Mouse (Mus musculus) spleen, adult 2 months (tissue): ENCODE data around the gene Svopl. TPM values are rescaled to one million over a fixed set of nuclear protein-coding genes. Genes with fewer than 3 reads are reported as not detected.

Source experiments
- DNase-seq, 2 experiments: peaks; one replicate each; pipeline versions ENCODE4 v3.0.0 to v3.0.0-alpha.2; 2012 to 2021; ENCODE audit warnings: low spot score in 2 of 2, low read depth in 1 of 2
- H3K27ac ChIP-seq: fragments of 200-500 bp; 2 replicates; pipeline ENCODE4 v1.5.1; 2012; ENCODE audit warnings: low read length, inconsistent platforms; ENCODE audit not compliant: insufficient read depth
- H3K27me3 ChIP-seq: fragments of 200-500 bp; 2 replicates; pipeline ENCODE4 v1.6.1; 2012; ENCODE audit warnings: mild to moderate bottlenecking, moderate library complexity, low read length, inconsistent platforms; ENCODE audit not compliant: control insufficient read depth, insufficient read depth
- H3K36me3 ChIP-seq: fragments of 200-500 bp; 2 replicates; pipeline ENCODE4 v1.6.1; 2012; ENCODE audit warnings: mild to moderate bottlenecking, low read length, inconsistent platforms; ENCODE audit not compliant: control insufficient read depth, insufficient read depth
- H3K4me1 ChIP-seq: fragments of 200-500 bp; 2 replicates; pipeline ENCODE4 v1.6.1; 2011; ENCODE audit warnings: inconsistent platforms; ENCODE audit not compliant: control insufficient read depth, insufficient read depth, insufficient read length
- H3K4me3 ChIP-seq: fragments of 200-500 bp; 2 replicates; pipeline ENCODE4 v1.5.1; 2011; ENCODE audit warnings: mild to moderate bottlenecking, inconsistent platforms; ENCODE audit not compliant: insufficient read depth, insufficient read length; ENCODE audit errors: extremely low read depth
- CTCF ChIP-seq: fragments of 200-500 bp; IDR thresholded peaks from 2 replicates; pipeline ENCODE4 v1.5.1; 2011; ENCODE audit warnings: mild to moderate bottlenecking, inconsistent platforms; ENCODE audit not compliant: insufficient read depth, insufficient read length, insufficient replicate concordance; ENCODE audit errors: extremely low read depth
- POLR2A ChIP-seq: fragments of 200-500 bp; IDR thresholded peaks from 2 replicates; pipeline ENCODE4 v1.6.1; 2011; ENCODE audit warnings: low read depth, low read length, inconsistent platforms
- WGBS: fragments of 180-500 bp; shearing (Covaris S2); methylation state at CpG from one replicate; pipeline ENCODE4 v1.1.7; 2018; 5-methylcytosine and 5-hydroxymethylcytosine counted together
- polyA plus RNA-seq: library from polyadenylated mRNA; depleted of rRNA; stranded (reverse); fragments of >200 nt; gene quantifications from 2 replicates; pipeline ENCODE4 v1.2.3, GENCODE M21; 2012; rRNA removed

Svopl gene
- polyA plus RNA-seq = 0.06 TPM in 1 of 2 replicates, not detected in the other

DNA sequence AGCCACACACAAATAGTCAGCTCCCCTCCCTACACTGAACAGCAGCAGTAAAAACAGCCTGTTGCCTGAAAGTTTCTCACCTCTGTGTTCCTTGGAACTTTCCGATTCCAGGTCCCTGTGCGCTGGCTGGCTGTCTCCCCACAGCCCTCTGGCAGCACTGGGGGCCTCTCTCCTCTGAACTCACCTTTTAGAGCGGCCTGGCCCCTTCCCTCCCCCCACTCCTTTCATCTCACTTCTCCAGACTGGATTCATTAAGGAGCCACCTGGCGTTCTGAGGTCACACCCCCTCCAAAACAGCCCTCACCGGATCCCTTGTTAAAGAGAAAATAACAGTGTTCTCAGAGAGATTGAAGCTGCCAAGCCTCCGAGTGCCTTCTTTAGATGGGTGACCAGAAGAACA, at the start of gene Svopl:
Svopl (minus strand) TSS at position 159 of the 400 bp plus-strand sequence.
- no peak within 1 kb of the TSS for H3K4me3 ChIP-seq
- WGBS = 88% methylated on average over 6 of the region's 6 CpGs
- no peak within 1 kb of the TSS for H3K27ac ChIP-seq
- H3K27me3 ChIP-seq = no peaks in the 10 kb centered on the region
- DNase-seq = no peak
- no peaks in the 10 kb centered on the region for H3K36me3 ChIP-seq
- H3K4me1 ChIP-seq = peaks cover 15% of the 10 kb centered on the region; the same call in 1 of the 2 replicates
- TF ChIP-seq POLR2A = no peak
- TF ChIP-seq CTCF = no peak

DNA sequence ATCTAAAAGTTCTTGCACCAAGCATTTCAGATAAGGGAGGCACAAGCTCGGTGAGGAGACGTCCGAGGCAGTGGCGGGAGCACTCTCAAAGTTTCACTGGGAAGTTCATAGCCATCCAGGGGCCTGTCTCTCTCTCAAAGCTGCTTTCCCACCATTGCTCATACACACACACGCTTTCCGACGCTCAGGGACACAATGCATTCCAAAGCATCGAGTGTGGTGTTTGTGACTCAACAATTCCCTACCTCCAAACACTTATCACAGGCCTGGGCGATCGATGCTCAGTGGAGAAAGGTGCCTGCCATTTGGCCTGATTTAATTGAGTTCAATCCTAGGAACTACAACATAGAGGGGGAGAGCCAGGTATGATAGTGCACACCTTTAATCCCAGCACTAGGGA, 47.9 kb upstream of the Svopl start:
- Histone ChIP-seq H3K36me3 (no peaks in the 10 kb centered on the region), H3K4me3 (no peak overlapping the region), H3K4me1 (no peaks in the 10 kb centered on the region)

DNA sequence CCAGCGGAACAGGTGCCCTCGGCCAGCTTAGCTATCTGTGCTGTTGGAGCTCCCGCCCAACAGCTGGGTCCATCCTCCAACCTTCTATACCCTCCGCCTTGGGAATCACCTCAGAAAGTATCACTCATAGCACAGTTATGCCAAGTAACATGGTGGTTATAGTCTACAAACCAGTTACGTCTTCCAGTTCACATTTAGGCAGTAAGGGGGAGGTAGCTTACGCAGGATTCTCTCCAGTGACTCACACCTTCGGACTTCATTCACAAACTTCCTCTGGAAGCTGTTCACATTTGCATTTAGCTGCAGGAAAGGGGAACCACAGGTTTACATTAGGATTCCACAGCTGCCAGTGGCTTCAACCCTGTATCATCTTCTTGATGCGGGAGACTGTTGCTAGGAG, 45.7 kb upstream of the Svopl start:
- 88% methylated on average over 8 of the region's 8 CpGs for WGBS
- Histone ChIP-seq H3K27ac (no peak overlapping the region), H3K4me3 (no peak overlapping the region), H3K27me3 (no peaks in the 10 kb centered on the region), H3K4me1 (no peaks in the 10 kb centered on the region), H3K36me3 (no peaks in the 10 kb centered on the region)
- no peak for TF ChIP-seq CTCF
- DNase-seq = no peak

More for the DNA sequence above, 47.9 kb upstream of the Svopl start:
- TF ChIP-seq CTCF (no peak), POLR2A (no peak)
- H3K27ac ChIP-seq = no peak overlapping the region
- no peak for DNase-seq
- H3K27me3 ChIP-seq = no peaks in the 10 kb centered on the region
- WGBS = 88% methylated on average over 10 of the region's 10 CpGs

DNA sequence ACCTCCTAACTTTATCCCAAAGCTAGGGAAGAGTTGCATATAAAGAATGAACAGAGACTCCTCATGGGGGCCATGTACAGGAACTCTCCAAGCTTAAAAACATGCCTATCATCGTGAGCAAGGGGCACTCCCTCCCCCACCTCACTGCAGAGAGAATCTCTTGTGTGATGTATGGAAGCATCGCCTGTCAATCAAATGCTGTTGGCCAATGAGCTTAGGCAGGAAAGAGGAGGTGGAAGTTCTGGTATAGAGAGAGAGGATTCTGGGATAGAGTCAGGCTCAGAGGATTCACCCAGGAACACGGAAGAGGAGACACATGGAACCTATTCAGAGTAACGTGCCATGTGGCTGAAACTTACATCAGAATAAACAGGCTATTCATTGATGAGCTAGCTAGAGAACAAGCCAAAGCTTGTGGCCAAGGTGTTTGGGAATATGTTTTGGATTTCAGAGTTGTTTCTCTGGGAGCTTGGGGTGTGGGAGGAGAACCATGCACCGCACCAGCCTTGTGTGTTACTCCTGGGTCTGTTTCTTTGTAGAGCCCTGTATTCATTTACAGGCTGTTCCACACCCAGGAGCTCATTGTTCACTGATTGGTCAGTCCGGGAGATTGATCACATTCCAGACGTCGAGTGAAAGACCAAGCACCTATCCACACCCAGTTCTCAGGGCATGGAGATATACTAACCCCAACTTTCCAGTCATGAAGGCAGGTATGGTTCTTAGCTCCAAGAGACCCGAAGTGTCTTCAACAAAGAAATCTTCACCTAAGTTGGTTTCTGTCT, 40.6 kb upstream of the Svopl start:
- 85% methylated on average over 9 of the region's 9 CpGs for WGBS
- Histone ChIP-seq H3K4me3 (no peak overlapping the region), H3K27ac (no peak overlapping the region), H3K27me3 (no peaks in the 10 kb centered on the region), H3K4me1 (no peaks in the 10 kb centered on the region), H3K36me3 (no peaks in the 10 kb centered on the region)
- no peak for DNase-seq
- no peak for TF ChIP-seq CTCF
- TF ChIP-seq POLR2A = no peak

DNA sequence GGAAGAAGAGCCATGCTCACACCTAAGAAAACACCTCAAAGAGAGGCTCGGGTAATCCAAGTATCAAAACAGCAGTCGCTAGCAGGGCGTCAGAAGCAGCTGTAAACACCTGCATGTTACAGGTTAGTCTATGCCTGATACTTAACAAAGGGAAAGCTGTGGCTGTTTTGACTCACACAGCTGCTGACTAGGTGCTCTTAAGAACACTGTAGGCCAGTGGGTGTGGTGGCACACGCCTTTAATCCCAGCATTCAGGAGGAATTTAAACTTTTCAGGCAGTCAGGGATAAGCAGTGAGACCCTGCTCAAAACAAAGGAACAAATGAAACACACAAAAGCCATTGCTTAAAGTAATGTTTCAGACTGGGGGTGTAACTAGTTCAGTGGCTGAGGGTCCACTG, 36.4 kb upstream of the Svopl start:
- DNase-seq = no peak
- 68% methylated on average over 4 of the region's 4 CpGs for WGBS
- TF ChIP-seq CTCF (no peak), POLR2A (no peak)
- Histone ChIP-seq H3K36me3 (no peaks in the 10 kb centered on the region), H3K27me3 (no peaks in the 10 kb centered on the region), H3K4me3 (no peak overlapping the region), H3K27ac (no peak overlapping the region), H3K4me1 (no peaks in the 10 kb centered on the region)

DNA sequence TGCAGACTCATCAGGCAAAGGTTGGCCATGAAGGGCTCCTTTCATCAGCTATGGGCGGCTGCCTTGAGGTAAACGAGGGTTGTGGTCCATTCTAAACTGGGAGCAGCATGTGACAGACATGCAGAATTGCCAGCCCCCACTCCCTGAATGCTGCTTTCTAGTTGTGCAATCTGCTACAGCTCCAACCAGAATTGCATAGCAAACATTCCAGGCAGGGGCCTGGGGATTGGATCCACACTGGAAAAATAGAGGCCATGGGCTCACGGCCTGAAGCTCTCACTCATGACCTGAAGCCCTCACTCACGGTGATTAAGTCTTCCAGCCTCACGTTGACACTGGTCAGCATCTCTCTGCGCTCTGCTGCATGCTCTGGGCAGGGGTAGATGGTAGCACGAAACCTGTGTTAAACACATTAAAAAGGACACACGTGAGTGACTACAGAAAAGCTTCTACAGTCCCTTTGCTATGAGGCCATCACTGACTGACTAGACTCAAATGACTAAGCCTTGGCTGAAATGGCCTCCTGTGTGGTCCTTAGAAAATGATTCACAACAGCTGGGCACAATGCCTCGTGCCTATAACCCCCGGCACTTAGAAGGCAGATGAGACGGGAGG, 35.0 kb upstream of the Svopl start:
- no peak for DNase-seq

DNA sequence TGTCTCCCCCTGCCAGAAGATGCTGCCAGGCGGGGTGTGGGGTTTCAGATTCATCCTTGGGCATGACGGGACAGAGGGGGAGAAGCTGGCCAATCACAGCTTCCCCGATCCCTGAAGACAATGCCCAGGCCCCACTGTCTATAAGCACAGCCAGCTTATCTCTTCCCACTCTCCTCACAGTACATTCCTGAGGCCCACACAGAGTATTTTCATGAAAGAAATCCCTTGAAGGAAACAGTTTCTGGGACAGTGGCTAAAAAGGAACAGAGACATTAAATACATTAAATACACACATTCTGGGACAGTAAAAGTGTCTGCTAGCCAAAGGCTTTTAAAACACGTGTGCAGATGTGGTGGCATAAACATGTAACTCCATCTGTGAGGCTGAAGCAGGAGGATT, 33.6 kb upstream of the Svopl start:
- TF ChIP-seq POLR2A (no peak), CTCF (no peak)
- H3K27me3 ChIP-seq = no peaks in the 10 kb centered on the region
- H3K4me3 ChIP-seq = no peak overlapping the region
- H3K27ac ChIP-seq = no peak overlapping the region
- no peaks in the 10 kb centered on the region for H3K4me1 ChIP-seq
- DNase-seq = no peak
- no peaks in the 10 kb centered on the region for H3K36me3 ChIP-seq
- 81% methylated on average over 4 of the region's 4 CpGs for WGBS

More for the DNA sequence above, 35.0 kb upstream of the Svopl start:
- Histone ChIP-seq H3K36me3 (no peaks in the 10 kb centered on the region), H3K27me3 (no peaks in the 10 kb centered on the region), H3K4me1 (no peaks in the 10 kb centered on the region), H3K4me3 (no peak overlapping the region), H3K27ac (no peak overlapping the region)
- TF ChIP-seq POLR2A (no peak), CTCF (no peak)
- WGBS = 88% methylated on average over 11 of the region's 11 CpGs
